Mouse (Mus musculus) MEL (cell line): ENCODE data around the gene Arl15. TPM values are rescaled to one million over a fixed set of nuclear protein-coding genes. Genes with fewer than 3 reads are reported as not detected.
A peak's percentile ranks its signal among the peaks of the same experiment; 100 is the strongest.

Experiments used
- DNase-seq: peaks from one replicate; pipeline ENCODE4 v3.0.0; 2011; ENCODE audit warnings: low read depth, low spot score
- H3K27ac ChIP-seq: 2 replicates; pipeline ENCODE4 v1.5.1; 2012; ENCODE audit warnings: low read depth, mild to moderate bottlenecking, control low read depth, low read length, moderate library complexity; ENCODE audit not compliant: control insufficient read depth
- H3K27me3 ChIP-seq, 2 experiments: fragments of 150-350 bp in 1 of 2; sonication (generic) in 1 of 2; 2 replicates each; pipeline ENCODE4 v1.6.1; 2012; ENCODE audit warnings: low read length in 2 of 2, mild to moderate bottlenecking in 2 of 2, improper control_type of control experiment in 1 of 2, moderate library complexity in 1 of 2; ENCODE audit not compliant: insufficient read depth in 2 of 2, control insufficient read depth in 1 of 2
- H3K36me3 ChIP-seq, 2 experiments: 2 replicates each; pipeline ENCODE4 v1.6.1; 2012 to 2014; ENCODE audit warnings: low read length in 2 of 2, improper control_type of control experiment in 1 of 2, inconsistent platforms in 1 of 2, mild to moderate bottlenecking in 1 of 2; ENCODE audit not compliant: insufficient read depth in 2 of 2, control insufficient read depth in 1 of 2
- H3K4me1 ChIP-seq, 2 experiments: fragments of 150-350 bp in 1 of 2; sonication (generic) in 1 of 2; 2 replicates each; pipeline ENCODE4 v1.6.1; 2012; ENCODE audit warnings: low read length in 2 of 2, improper control_type of control experiment in 1 of 2, mild to moderate bottlenecking in 1 of 2; ENCODE audit not compliant: insufficient read depth in 2 of 2, control insufficient read depth in 1 of 2
- H3K4me3 ChIP-seq, 2 experiments: fragments of 150-350 bp in 1 of 2; sonication (generic) in 1 of 2; 2 replicates each; pipeline ENCODE4 v1.5.1; 2012; ENCODE audit warnings: low read depth in 2 of 2, low read length in 2 of 2, mild to moderate bottlenecking in 2 of 2, moderate library complexity in 2 of 2, control low read depth in 1 of 2, improper control_type of control experiment in 1 of 2; ENCODE audit not compliant: control insufficient read depth in 1 of 2, insufficient read depth in 1 of 2
- H3K79me2 ChIP-seq: 2 replicates; pipeline ENCODE4 v1.6.1; 2012; ENCODE audit warnings: mild to moderate bottlenecking, low read length, moderate library complexity; ENCODE audit not compliant: control insufficient read depth, poor library complexity, insufficient read depth
- H3K9ac ChIP-seq: 2 replicates; pipeline ENCODE4 v1.6.1; 2012; ENCODE audit warnings: low read depth, mild to moderate bottlenecking, control low read depth, low read length, moderate library complexity; ENCODE audit not compliant: control insufficient read depth, poor library complexity, severe bottlenecking
- H3K9me3 ChIP-seq: fragments of 150-350 bp; sonication (generic); replicated peaks from 2 replicates; pipeline ENCODE4 v1.6.1; 2012; ENCODE audit warnings: mild to moderate bottlenecking, low read length, improper control_type of control experiment, moderate library complexity; ENCODE audit not compliant: insufficient read depth
- BHLHE40 ChIP-seq: IDR thresholded peaks from 2 replicates; pipeline ENCODE4 v1.6.1; 2012; ENCODE audit warnings: low read depth, mild to moderate bottlenecking, inconsistent platforms, low read length, improper control_type of control experiment, borderline replicate concordance
- ETS1 ChIP-seq: IDR thresholded peaks from 2 replicates; pipeline ENCODE4 v1.6.1; 2012; ENCODE audit warnings: low read depth, mild to moderate bottlenecking, inconsistent platforms, low read length, improper control_type of control experiment, moderate library complexity
- HCFC1 ChIP-seq: IDR thresholded peaks from 2 replicates; pipeline ENCODE4 v1.6.1; 2012; ENCODE audit warnings: low read depth, mild to moderate bottlenecking, inconsistent platforms, low read length, improper control_type of control experiment, moderate library complexity
- JUND ChIP-seq: IDR thresholded peaks from 2 replicates; pipeline ENCODE4 v1.6.1; 2011; ENCODE audit warnings: low read depth, mild to moderate bottlenecking, improper control_type of control experiment, low read length
- MAFK ChIP-seq: IDR thresholded peaks from 2 replicates; pipeline ENCODE4 v1.6.1; 2011; ENCODE audit warnings: low read depth, mild to moderate bottlenecking, low read length, improper control_type of control experiment, borderline replicate concordance
- MAX ChIP-seq: IDR thresholded peaks from 2 replicates; pipeline ENCODE4 v1.6.1; 2011; ENCODE audit warnings: low read length, improper control_type of control experiment
- MAZ ChIP-seq: IDR thresholded peaks from 2 replicates; pipeline ENCODE4 v1.6.1; 2012; ENCODE audit warnings: low read depth, mild to moderate bottlenecking, inconsistent platforms, low read length, improper control_type of control experiment
- MEF2A ChIP-seq: IDR thresholded peaks from 2 replicates; pipeline ENCODE4 v1.6.1; 2014; ENCODE audit warnings: low read depth, mild to moderate bottlenecking, inconsistent platforms, low read length, improper control_type of control experiment; ENCODE audit not compliant: poor library complexity, insufficient replicate concordance, severe bottlenecking; ENCODE audit errors: extremely low read depth
- MXI1 ChIP-seq: IDR thresholded peaks from 2 replicates; pipeline ENCODE4 v1.6.1; 2011; ENCODE audit warnings: mild to moderate bottlenecking, low read depth, low read length, improper control_type of control experiment
- MYB ChIP-seq: IDR thresholded peaks from 2 replicates; pipeline ENCODE4 v1.6.1; 2011; ENCODE audit warnings: mild to moderate bottlenecking, low read depth, low read length, improper control_type of control experiment
- MYC ChIP-seq: IDR thresholded peaks from 2 replicates; pipeline ENCODE4 v1.6.1; 2011; ENCODE audit warnings: low read depth, mild to moderate bottlenecking, low read length, improper control_type of control experiment, moderate library complexity
- NRF1 ChIP-seq: IDR thresholded peaks from 2 replicates; pipeline ENCODE4 v1.6.1; 2014; ENCODE audit warnings: low read depth, mild to moderate bottlenecking, inconsistent platforms, low read length, improper control_type of control experiment, moderate library complexity; ENCODE audit not compliant: poor library complexity, insufficient read depth, severe bottlenecking
- POLR2A ChIP-seq, 2 experiments: IDR thresholded peaks; 2 replicates each; pipeline ENCODE4 v1.6.1; 2011 to 2012; ENCODE audit warnings: low read length in 2 of 2, mild to moderate bottlenecking in 2 of 2, control low read depth in 1 of 2, improper control_type of control experiment in 1 of 2, low read depth in 1 of 2, moderate library complexity in 1 of 2; ENCODE audit not compliant: control insufficient read depth in 1 of 2, insufficient read depth in 1 of 2, poor library complexity in 1 of 2
- POLR2AphosphoS2 ChIP-seq: IDR thresholded peaks from 2 replicates; pipeline ENCODE4 v1.6.1; 2011; ENCODE audit warnings: low read length, improper control_type of control experiment
- RAD21 ChIP-seq: IDR thresholded peaks from 2 replicates; pipeline ENCODE4 v1.6.1; 2011; ENCODE audit warnings: mild to moderate bottlenecking, low read depth, low read length, improper control_type of control experiment
- RCOR1 ChIP-seq: IDR thresholded peaks from 2 replicates; pipeline ENCODE4 v1.6.1; 2012; ENCODE audit warnings: low read depth, mild to moderate bottlenecking, inconsistent platforms, low read length, improper control_type of control experiment
- SMC3 ChIP-seq: IDR thresholded peaks from 2 replicates; pipeline ENCODE4 v1.6.1; 2011; ENCODE audit warnings: low read depth, low read length, improper control_type of control experiment
- TAL1 ChIP-seq: IDR thresholded peaks from 2 replicates; pipeline ENCODE4 v1.6.1; 2012; ENCODE audit warnings: mild to moderate bottlenecking, inconsistent platforms, low read length, moderate library complexity, mixed read lengths
- TCF12 ChIP-seq: IDR thresholded peaks from 2 replicates; pipeline ENCODE4 v1.6.1; 2014; ENCODE audit warnings: low read depth, mild to moderate bottlenecking, inconsistent platforms, low read length, improper control_type of control experiment, moderate library complexity
- UBTF ChIP-seq: IDR thresholded peaks from 2 replicates; pipeline ENCODE4 v1.6.1; 2012; ENCODE audit warnings: low read depth, mild to moderate bottlenecking, inconsistent platforms, low read length, improper control_type of control experiment, moderate library complexity, borderline replicate concordance; ENCODE audit not compliant: insufficient read depth
- USF1 ChIP-seq: IDR thresholded peaks from 2 replicates; pipeline ENCODE4 v1.6.1; 2014; ENCODE audit warnings: low read depth, mild to moderate bottlenecking, inconsistent platforms, low read length, improper control_type of control experiment, moderate library complexity
- ZC3H11A ChIP-seq: IDR thresholded peaks from 2 replicates; pipeline ENCODE4 v1.6.1; 2012; ENCODE audit warnings: low read depth, mild to moderate bottlenecking, inconsistent platforms, low read length, improper control_type of control experiment
- ZKSCAN1 ChIP-seq: IDR thresholded peaks from 2 replicates; pipeline ENCODE4 v1.6.1; 2012; ENCODE audit warnings: low read depth, mild to moderate bottlenecking, inconsistent platforms, low read length, improper control_type of control experiment, moderate library complexity
- ZMIZ1 ChIP-seq: IDR thresholded peaks from 2 replicates; pipeline ENCODE4 v1.6.1; 2012; ENCODE audit warnings: low read depth, mild to moderate bottlenecking, inconsistent platforms, low read length, improper control_type of control experiment, moderate library complexity
- polyA plus RNA-seq, 2 experiments: library from polyadenylated mRNA; stranded (reverse) in 1 of 2; unstranded in 1 of 2; fragments of >175 nt in 1 of 2; fragments of >200 nt in 1 of 2; gene quantifications; 2 replicates each; pipeline versions ENCODE4 v1.2.1 to v1.2.4; 2012; ENCODE audit warnings: low replicate concordance in 2 of 2, low read depth in 1 of 2; ENCODE audit not compliant: insufficient read length in 2 of 2, insufficient read depth in 1 of 2, missing spikeins in 1 of 2
- total RNA-seq: library from RNA; depleted of rRNA; stranded (reverse); fragments of 300-350 nt; gene quantifications from 2 replicates; pipeline ENCODE4 v1.2.3, GENCODE M21; 2012

Arl15 gene
- total and polyA plus RNA-seq, 3 experiments: 3.6 to 5.8 TPM; not detected in 1

- TF ChIP-seq TCF12: peak; percentile 30; the same call in 1 of the 2 replicates
Measured at GRCm38 (mm10) chr13:113854551-113855312, 60.4 kb downstream of the Arl15 start (continued).

- no peak overlapping the region for H3K4me3 ChIP-seq
- H3K9me3 ChIP-seq: no peaks in the 10 kb centered on the region
- no peak for DNase-seq
- TF ChIP-seq MYB: no peak
- no peak for TF ChIP-seq USF1
- TF ChIP-seq MYC: no peak
- no peak for TF ChIP-seq RAD21
- no peak for TF ChIP-seq ETS1
- TF ChIP-seq POLR2A (IDR thresholded peaks at IDR 0.05; ENCODE audit: control insufficient read depth in 1 of 2, insufficient read depth in 1 of 2, low read depth in 1 of 2, low read length in 2 of 2, poor library complexity in 1 of 2): no peak
- no peak for TF ChIP-seq SMC3
- TF ChIP-seq MAZ: no peak
- TF ChIP-seq NRF1: no peak
- no peak for TF ChIP-seq UBTF
- TF ChIP-seq MAX: no peak
- no peak for TF ChIP-seq BHLHE40
- TF ChIP-seq TAL1: no peak
- no peak for TF ChIP-seq MAFK
- TF ChIP-seq, all 39 proteins: peak for 0
- peaks cover 46 to 61% of the 10 kb centered on the region in 2 experiments for H3K4me1 ChIP-seq
- H3K79me2 ChIP-seq: no peaks in the 10 kb centered on the region; the same call in none of the 2 replicates
- H3K9ac ChIP-seq: no peak overlapping the region
- H3K27me3 ChIP-seq: no peaks in the 10 kb centered on the region
- H3K27ac ChIP-seq: no peak overlapping the region
- peaks cover 0 to 61% of the 10 kb centered on the region in 2 experiments; a peak in 2 of 4 replicates for H3K36me3 ChIP-seq
Measured at GRCm38 (mm10) chr13:113856946-113857345, 62.6 kb downstream of the Arl15 start.

GRCm38 (mm10) chr13:113858667-113859391 lies 64.5 kb downstream of the Arl15 start:
- Histone ChIP-seq H3K79me2 (no peaks in the 10 kb centered on the region; the same call in 1 of the 2 replicates), H3K4me3 (peak overlapping the region; percentile 54 to 63), H3K4me1 (peaks cover 36 to 54% of the 10 kb centered on the region in 2 experiments), H3K9me3 (no peaks in the 10 kb centered on the region), H3K36me3 (peaks cover 0 to 47% of the 10 kb centered on the region in 2 experiments; a peak in 2 of 4 replicates), H3K27me3 (no peaks in the 10 kb centered on the region), H3K9ac (peak overlapping the region; percentile 72), H3K27ac (peak overlapping the region; percentile 98)
- peak; percentile 80 for DNase-seq
- TF ChIP-seq MYB: peak; percentile 79
- no peak for TF ChIP-seq MAX
- peak; percentile 82 for TF ChIP-seq RCOR1
- no peak; the same call in 1 of the 2 replicates for TF ChIP-seq MAFK
- no peak for TF ChIP-seq RAD21
- TF ChIP-seq NRF1: no peak
- TF ChIP-seq POLR2AphosphoS2: no peak
- TF ChIP-seq ZMIZ1: peak; percentile 26; the same call in 1 of the 2 replicates
- TF ChIP-seq SMC3: no peak
- no peak for TF ChIP-seq JUND
- no peak for TF ChIP-seq ZKSCAN1
- peak; percentile 90; the same call in 1 of the 2 replicates for TF ChIP-seq MEF2A
- TF ChIP-seq MYC: no peak
- TF ChIP-seq BHLHE40: peak; percentile 89
- TF ChIP-seq ETS1: peak; percentile 93
- TF ChIP-seq ZC3H11A: no peak
- no peak; the same call in 1 of the 2 replicates for TF ChIP-seq HCFC1
- peak; percentile 95 for TF ChIP-seq TCF12
- peak; percentile 50 for TF ChIP-seq TAL1
- TF ChIP-seq MXI1: no peak
- TF ChIP-seq MAZ: no peak
